Mouse (Mus musculus) spleen, postnatal 36 days (tissue): ENCODE data around the gene Gm44503.

Experiments used
- DNase-seq, 2 experiments: peaks; one replicate each; pipeline ENCODE4 v3.0.0; 2022; ENCODE audit warnings: low spot score in 2 of 2, mixed read lengths in 1 of 2

Gm44503 gene

GRCm38 (mm10) chr9:72958521-72959450, at the start of gene Gm44503, which contains the start of gene Dyx1c1:
Gene Gm44503 (plus strand): TSS chr9:72958852.
Gene Dyx1c1 (plus strand): TSS chr9:72958785.
- DNase-seq, result peak; percentile 77 to 79

DNA sequence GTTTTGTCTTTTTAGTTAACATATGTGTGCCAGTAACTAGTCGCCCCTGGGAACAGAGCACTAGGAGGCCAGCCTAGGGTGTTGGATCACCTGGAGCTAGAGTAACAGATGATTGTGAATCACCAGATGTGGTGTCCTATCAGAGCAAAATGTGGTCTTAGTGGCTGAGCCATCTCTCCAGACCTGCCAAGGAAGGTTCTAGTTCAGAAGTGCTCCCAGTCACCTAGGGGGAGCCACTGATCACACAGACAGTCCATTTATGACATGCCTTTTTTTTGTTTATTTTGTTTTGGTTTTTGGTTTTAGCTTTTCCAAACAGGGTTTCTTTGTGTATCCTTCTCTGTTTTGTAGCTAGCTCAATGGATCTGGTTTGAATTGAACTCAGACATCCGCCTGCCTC, 47.3 kb upstream of the Gm44503 start:
- no peak for DNase-seq

- DNase-seq, result no peak
Measured at GRCm38 (mm10) chr9:72913551-72913950, 45.1 kb upstream of the Gm44503 start.

DNA sequence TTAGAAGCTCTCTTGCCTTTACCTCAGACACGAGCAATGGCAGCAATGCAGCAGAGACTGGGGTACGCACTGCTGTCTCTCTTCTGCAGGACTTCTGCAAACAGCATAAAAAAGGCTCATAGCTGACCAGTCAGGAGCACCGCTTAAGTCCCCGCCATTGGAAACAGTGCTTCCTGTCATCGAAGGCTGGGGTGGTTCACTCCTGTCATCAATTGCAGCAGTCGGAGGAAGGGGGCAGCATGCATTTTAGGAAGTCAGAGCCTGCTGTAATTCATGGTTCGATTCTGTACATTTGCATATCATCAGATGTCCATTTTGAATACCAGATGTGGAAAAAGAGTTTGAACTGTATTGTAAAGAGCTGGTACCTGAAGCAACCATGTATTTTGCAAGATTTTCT, 42.9 kb upstream of the Gm44503 start:
- no peak for DNase-seq

- no peak for DNase-seq
Measured at GRCm38 (mm10) chr9:72923068-72923467, 35.6 kb upstream of the Gm44503 start.

- no peak for DNase-seq
Measured at GRCm38 (mm10) chr9:72925021-72925934, 33.4 kb upstream of the Gm44503 start, which contains the start of gene Pygo1. Gene Pygo1 (plus strand): TSS chr9:72925645.

- DNase-seq, result no peak
Measured at GRCm38 (mm10) chr9:72925935-72926258, 32.8 kb upstream of the Gm44503 start.

- DNase-seq, result no peak
Measured at GRCm38 (mm10) chr9:72931166-72931790, 27.4 kb upstream of the Gm44503 start.

DNA sequence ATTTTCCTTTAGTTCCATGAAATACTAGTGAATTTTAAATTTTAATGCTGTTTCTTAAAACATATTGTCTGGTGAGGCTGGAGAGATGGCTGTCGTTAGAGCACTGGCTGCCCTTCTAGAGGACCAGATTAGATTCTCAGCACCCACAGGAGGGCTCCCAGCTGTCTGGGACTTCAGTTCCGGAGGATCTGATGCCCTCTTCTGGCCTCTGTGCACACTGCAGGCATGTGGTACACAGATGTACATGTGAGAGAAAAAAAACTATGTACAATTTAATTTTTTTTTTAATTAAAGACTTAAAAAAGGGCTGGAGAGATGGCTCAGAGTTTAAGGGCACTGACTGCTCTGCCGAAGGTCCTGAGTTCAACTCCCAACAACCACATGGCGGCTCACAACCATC, 23.3 kb upstream of the Gm44503 start:
- DNase-seq, result no peak

DNA sequence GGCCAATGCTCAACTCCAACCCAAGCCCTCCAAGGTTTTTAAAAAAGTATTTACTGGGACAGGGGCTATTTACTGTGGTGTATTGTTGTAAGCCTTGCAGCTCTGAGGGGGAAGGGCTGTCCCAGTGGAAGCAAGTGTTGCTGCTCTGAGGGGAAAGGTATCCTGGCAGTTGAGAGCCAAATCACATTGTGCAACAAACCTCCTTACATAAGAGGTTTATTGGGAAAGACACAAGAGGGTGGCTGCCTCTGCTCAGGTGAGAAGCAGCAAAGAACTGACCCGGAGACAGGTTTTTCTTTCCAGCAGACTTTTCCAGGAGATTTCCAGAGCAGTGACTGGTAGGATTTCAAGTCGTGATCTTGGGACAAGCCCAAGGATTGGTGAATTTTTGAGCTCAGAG, 22.4 kb upstream of the Gm44503 start:
- DNase-seq, result no peak

- DNase-seq, result no peak
Measured at GRCm38 (mm10) chr9:72943424-72943823, 15.2 kb upstream of the Gm44503 start.

GRCm38 (mm10) chr9:72944286-72944685, 14.4 kb upstream of the Gm44503 start:
- no peak for DNase-seq

GRCm38 (mm10) chr9:72947010-72947409, 11.6 kb upstream of the Gm44503 start:
- DNase-seq, result no peak

DNA sequence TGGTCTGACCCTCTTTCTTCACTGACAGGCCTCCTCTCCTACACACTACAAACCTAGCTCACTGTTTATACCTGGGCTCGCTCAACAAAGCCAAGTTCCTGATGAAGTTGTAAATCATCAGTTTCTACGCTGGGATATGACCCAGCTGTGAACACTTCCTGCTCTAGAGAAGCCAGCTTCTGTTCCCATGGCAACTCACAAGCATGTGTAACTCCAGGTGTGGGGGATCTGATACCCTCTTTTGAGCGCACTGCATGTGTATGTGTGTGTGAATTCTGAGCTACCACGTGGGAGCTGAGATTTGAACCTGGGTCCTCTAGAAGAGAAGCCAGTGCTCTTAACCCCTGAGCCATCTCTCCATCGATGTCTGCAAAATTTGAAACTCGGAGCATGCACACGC, 9.1 kb upstream of the Gm44503 start:
- no peak for DNase-seq

DNA sequence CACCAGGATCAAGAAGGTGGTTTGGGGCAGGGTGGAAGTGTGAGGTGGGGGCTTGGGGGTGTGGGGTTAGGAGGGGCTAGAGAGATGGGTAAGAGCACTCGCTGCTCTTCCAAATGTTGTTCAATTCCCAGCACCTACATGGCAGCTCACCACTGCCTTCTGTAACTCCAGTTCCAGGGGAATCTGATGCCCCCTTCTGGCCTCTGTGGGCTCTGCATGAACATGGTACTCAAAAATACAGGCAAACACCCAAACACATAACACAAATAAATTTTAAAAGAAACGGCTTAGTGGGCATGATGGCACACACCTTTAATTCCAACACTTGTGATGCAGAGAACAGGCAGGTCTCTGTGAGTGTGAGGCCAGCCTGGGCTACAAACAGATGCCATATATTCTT, 3.9 kb upstream of the Gm44503 start:
- no peak for DNase-seq

GRCm38 (mm10) chr9:72955546-72955945, 3.1 kb upstream of the Gm44503 start:
- DNase-seq, result peak; percentile 30 to 49

- no peak for DNase-seq
Measured at GRCm38 (mm10) chr9:72961346-72961745, 2.7 kb downstream of the Gm44503 start.

GRCm38 (mm10) chr9:72961959-72962358, 3.3 kb downstream of the Gm44503 start:
- peak; percentile 74 to 77 for DNase-seq

GRCm38 (mm10) chr9:72968349-72969061, 9.9 kb downstream of the Gm44503 start:
- peak; percentile 52 to 68 for DNase-seq

- DNase-seq, result peak; percentile 14 to 20
Measured at GRCm38 (mm10) chr9:72969874-72970273, 11.2 kb downstream of the Gm44503 start.

- DNase-seq, result no peak
Measured at GRCm38 (mm10) chr9:72972435-72972834, 13.8 kb downstream of the Gm44503 start.
